Mouse (Mus musculus): Measurements from ENCODE around the gene Lrrc25. TPM values are rescaled to one million over a fixed set of nuclear protein-coding genes. Genes with fewer than 3 reads are reported as not detected.

Gene Lrrc25
- polyA plus RNA-seq, 1 experiment from 2014 or later: 1.3 TPM

DNA sequence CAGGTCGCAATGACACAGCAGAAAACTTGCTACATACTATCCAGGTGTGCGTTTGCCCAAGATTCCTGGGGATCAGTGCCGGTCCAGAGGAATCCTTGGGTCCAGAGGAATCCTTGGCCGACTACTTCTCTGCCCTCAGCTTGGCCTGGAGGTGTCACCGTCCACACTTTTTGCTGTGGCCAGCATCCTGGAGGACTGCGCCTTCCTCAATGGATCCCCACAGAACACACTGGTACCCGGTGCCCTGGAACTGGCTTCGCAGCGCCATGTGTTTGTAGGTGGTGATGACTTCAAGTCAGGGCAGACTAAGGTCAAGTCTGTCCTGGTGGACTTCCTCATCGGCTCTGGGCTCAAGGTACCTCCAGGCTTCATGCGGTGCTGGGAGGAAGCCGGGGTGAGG is 20.1 kb upstream of the Lrrc25 start:
- Histone ChIP-seq H3K27ac (replicated peaks in 1 of 2; ENCODE audit: control insufficient read depth in 1 of 2, insufficient read depth in 1 of 2, low read depth in 2 of 2, low read length in 2 of 2) (no peak overlapping the region), H3K4me1 (ENCODE audit: control insufficient read depth in 2 of 2, insufficient read depth in 2 of 2, low read length in 2 of 2) (peaks cover 29 to 56% of the 10 kb centered on the region in 2 experiments), H3K9ac (ENCODE audit: low read length) (no peak overlapping the region), H3K9me3 (ENCODE audit: control insufficient read depth, low read length) (no peaks in the 10 kb centered on the region), H3K36me3 (ENCODE audit: control insufficient read depth, insufficient read depth, low read length) (peaks cover 40% of the 10 kb centered on the region), H3K4me2 (ENCODE audit: low read length) (peak overlapping the region; percentile 99; the same call in 1 of the 2 replicates), H3K4me3 (ENCODE audit: control insufficient read depth in 1 of 2, insufficient read depth in 1 of 2, low read depth in 1 of 2, low read length in 2 of 2) (no peak overlapping the region), H3K27me3 (ENCODE audit: control insufficient read depth, insufficient read depth, low read length) (no peaks in the 10 kb centered on the region)
- ATAC-seq (ENCODE audit: insufficient number of reproducible peaks, insufficient read depth, low FRiP score, low read depth): no peak
- WGBS: 90% methylated on average over 12 of the region's 12 CpGs

DNA sequence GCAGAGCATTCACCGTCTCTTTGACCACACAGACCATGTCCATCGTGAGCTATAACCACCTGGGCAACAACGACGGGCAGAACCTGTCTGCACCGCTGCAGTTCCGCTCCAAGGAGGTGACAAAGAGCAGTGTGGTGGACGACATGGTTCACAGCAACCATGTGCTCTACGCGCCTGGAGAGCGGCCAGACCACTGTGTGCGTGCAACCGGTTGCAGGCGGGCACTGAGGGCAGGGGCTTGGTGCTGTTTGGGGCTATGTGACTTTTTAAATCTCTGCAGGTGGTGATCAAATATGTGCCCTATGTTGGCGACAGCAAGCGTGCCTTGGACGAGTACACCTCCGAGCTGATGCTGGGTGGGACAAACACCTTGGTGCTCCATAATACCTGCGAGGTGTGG is 19.7 kb upstream of the Lrrc25 start:
- Histone ChIP-seq H3K4me1 (ENCODE audit: control insufficient read depth in 2 of 2, insufficient read depth in 2 of 2, low read length in 2 of 2) (peaks cover 30 to 59% of the 10 kb centered on the region in 2 experiments), H3K9me3 (ENCODE audit: control insufficient read depth, low read length) (no peaks in the 10 kb centered on the region), H3K27ac (replicated peaks in 1 of 2; ENCODE audit: control insufficient read depth in 1 of 2, insufficient read depth in 1 of 2, low read depth in 2 of 2, low read length in 2 of 2) (no peak overlapping the region), H3K27me3 (ENCODE audit: control insufficient read depth, insufficient read depth, low read length) (no peaks in the 10 kb centered on the region), H3K9ac (ENCODE audit: low read length) (no peak overlapping the region), H3K36me3 (ENCODE audit: control insufficient read depth, insufficient read depth, low read length) (peaks cover 37% of the 10 kb centered on the region), H3K4me3 (ENCODE audit: control insufficient read depth in 1 of 2, insufficient read depth in 1 of 2, low read depth in 1 of 2, low read length in 2 of 2) (no peak overlapping the region), H3K4me2 (ENCODE audit: low read length) (no peak overlapping the region)
- ATAC-seq (ENCODE audit: insufficient number of reproducible peaks, insufficient read depth, low FRiP score, low read depth): no peak
- WGBS: 94% methylated on average over 18 of the region's 18 CpGs

- H3K4me2 ChIP-seq (ENCODE audit: low read length): peak overlapping the region; percentile 91
- H3K27me3 ChIP-seq (ENCODE audit: control insufficient read depth, insufficient read depth, low read length): no peaks in the 10 kb centered on the region
- H3K36me3 ChIP-seq (ENCODE audit: control insufficient read depth, insufficient read depth, low read length): peaks cover 33% of the 10 kb centered on the region
- no peaks in the 10 kb centered on the region for H3K9me3 ChIP-seq (ENCODE audit: control insufficient read depth, low read length)
- no peak overlapping the region for H3K4me3 ChIP-seq (ENCODE audit: control insufficient read depth in 1 of 2, insufficient read depth in 1 of 2, low read depth in 1 of 2, low read length in 2 of 2)
- H3K27ac ChIP-seq (replicated peaks in 1 of 2; ENCODE audit: control insufficient read depth in 1 of 2, insufficient read depth in 1 of 2, low read depth in 2 of 2, low read length in 2 of 2): 0 out of 4 replicates have a peak overlapping the region, but pooled peaks of 1 of the 2 experiments have one; percentile 1
- H3K4me1 ChIP-seq (ENCODE audit: control insufficient read depth in 2 of 2, insufficient read depth in 2 of 2, low read length in 2 of 2): peaks cover 33 to 62% of the 10 kb centered on the region in 2 experiments
- WGBS: 85% methylated on average over 17 of the region's 17 CpGs
- peak overlapping the region; percentile 86; the same call in 1 of the 2 replicates for H3K9ac ChIP-seq (ENCODE audit: low read length)
- no peak for ATAC-seq (ENCODE audit: insufficient number of reproducible peaks, insufficient read depth, low FRiP score, low read depth)
Measured at GRCm38 (mm10) chr8:70596775-70597416, 19.1 kb upstream of the Lrrc25 start.

DNA sequence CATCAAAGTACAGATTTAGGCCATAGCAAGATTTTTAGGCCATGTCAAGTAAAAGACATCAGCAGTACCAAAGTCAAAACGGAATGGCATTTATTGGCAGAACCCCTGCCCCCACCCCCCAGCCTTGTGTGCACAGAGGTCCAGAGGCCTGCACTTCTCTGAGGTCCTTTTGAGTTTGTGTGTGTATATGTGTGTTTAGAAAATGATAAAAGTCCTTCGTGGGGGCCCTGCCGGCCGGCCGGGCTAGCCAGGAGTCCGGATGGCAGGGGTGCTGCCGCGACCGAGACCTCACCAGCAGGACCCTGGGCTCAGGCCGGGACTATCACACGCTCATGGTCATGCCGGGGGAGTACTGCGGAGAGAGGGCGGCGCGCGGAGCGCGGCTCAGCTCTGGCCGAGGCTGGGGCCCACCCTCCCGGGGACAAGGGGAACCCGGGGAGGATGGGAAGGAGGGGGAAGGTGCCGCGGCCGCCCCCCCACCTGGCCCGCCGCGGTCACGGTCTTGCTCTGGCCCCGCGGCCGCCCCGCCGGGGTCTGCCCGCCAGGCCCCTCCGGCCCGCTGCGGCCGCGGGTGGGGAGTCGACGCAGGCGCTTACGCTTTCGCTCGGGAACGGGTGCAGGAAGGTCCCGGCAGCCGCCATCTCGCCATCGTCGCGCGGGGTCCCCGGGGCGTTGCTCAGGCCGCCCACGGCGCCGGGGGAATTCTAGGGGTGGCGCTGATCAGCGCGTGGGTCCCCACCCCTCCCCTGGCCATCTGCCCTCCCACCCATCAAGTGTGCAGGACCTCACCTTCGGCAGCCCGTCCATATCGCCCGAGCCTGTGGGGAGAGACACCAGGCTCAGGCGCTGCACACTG is 18.3 kb upstream of the Lrrc25 start:
- H3K9me3 ChIP-seq (ENCODE audit: control insufficient read depth, low read length): no peaks in the 10 kb centered on the region
- peak overlapping the region; percentile 9 to 29; a peak in 2 of 4 replicates for H3K27ac ChIP-seq (replicated peaks in 1 of 2; ENCODE audit: control insufficient read depth in 1 of 2, insufficient read depth in 1 of 2, low read depth in 2 of 2, low read length in 2 of 2)
- H3K4me3 ChIP-seq (ENCODE audit: control insufficient read depth in 1 of 2, insufficient read depth in 1 of 2, low read depth in 1 of 2, low read length in 2 of 2): peak overlapping the region; percentile 54 to 56
- ATAC-seq (ENCODE audit: insufficient number of reproducible peaks, insufficient read depth, low FRiP score, low read depth): no peak
- peak overlapping the region; percentile 91 for H3K4me2 ChIP-seq (ENCODE audit: low read length)
- WGBS: 13% methylated on average over 60 of the region's 68 CpGs
- H3K27me3 ChIP-seq (ENCODE audit: control insufficient read depth, insufficient read depth, low read length): no peaks in the 10 kb centered on the region
- peaks cover 33 to 62% of the 10 kb centered on the region in 2 experiments for H3K4me1 ChIP-seq (ENCODE audit: control insufficient read depth in 2 of 2, insufficient read depth in 2 of 2, low read length in 2 of 2)
- peak overlapping the region; percentile 86 for H3K9ac ChIP-seq (ENCODE audit: low read length)
- H3K36me3 ChIP-seq (ENCODE audit: control insufficient read depth, insufficient read depth, low read length): peaks cover 35% of the 10 kb centered on the region

DNA sequence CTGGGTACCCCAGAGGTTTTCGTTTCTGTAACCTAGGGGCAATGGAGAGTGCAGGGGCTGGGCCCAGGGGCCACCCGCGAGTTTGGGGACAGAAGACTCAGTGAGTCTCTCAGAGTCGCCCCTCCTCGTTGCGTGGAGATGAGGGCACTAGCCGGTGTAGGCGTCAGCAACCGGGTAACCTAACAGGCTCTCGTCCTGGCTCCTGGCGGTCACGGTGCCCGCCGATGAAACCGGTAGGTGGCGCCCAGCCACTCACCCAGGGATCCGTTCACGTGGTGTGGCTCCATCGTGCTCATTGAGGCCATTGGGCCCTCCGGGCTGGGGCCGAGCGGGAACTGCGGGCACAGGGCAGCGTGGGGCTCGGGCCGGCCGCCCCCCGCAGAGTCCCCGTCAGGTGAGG is 17.7 kb upstream of the Lrrc25 start:
- peak overlapping the region; percentile 86 for H3K9ac ChIP-seq (ENCODE audit: low read length)

DNA sequence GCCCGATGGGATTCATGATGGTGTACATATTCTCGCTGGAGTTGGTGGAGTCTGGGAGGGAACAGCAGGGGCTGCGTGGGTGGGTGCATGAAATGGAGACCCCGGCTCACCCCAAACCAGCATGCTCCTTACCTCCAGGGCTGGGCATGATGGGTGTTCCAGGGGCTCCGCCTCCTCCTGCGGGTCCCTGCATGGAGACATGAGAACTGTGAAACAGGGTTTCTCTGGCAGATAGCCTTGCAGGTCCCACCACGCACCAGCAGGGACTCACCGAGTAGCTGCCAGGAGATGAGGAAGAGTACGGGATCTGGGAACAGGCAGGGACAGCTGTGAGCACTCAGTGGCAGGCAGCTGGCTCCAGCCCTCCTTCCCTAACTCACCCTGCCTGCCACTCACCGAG is 17.2 kb upstream of the Lrrc25 start:
- no peak for ATAC-seq (ENCODE audit: insufficient number of reproducible peaks, insufficient read depth, low FRiP score, low read depth)
- H3K9ac ChIP-seq (ENCODE audit: low read length): peak overlapping the region; percentile 86
- H3K4me3 ChIP-seq (ENCODE audit: control insufficient read depth in 1 of 2, insufficient read depth in 1 of 2, low read depth in 1 of 2, low read length in 2 of 2): peak overlapping the region; percentile 6 to 56; a peak in 3 of 4 replicates
- 27% methylated on average over 10 of the region's 10 CpGs for WGBS
- H3K4me1 ChIP-seq (ENCODE audit: control insufficient read depth in 2 of 2, insufficient read depth in 2 of 2, low read length in 2 of 2): peaks cover 25 to 52% of the 10 kb centered on the region in 2 experiments
- H3K27ac ChIP-seq (replicated peaks in 1 of 2; ENCODE audit: control insufficient read depth in 1 of 2, insufficient read depth in 1 of 2, low read depth in 2 of 2, low read length in 2 of 2): no peak overlapping the region
- H3K27me3 ChIP-seq (ENCODE audit: control insufficient read depth, insufficient read depth, low read length): no peaks in the 10 kb centered on the region
- peak overlapping the region; percentile 91 for H3K4me2 ChIP-seq (ENCODE audit: low read length)
- H3K36me3 ChIP-seq (ENCODE audit: control insufficient read depth, insufficient read depth, low read length): peaks cover 40% of the 10 kb centered on the region
- no peaks in the 10 kb centered on the region for H3K9me3 ChIP-seq (ENCODE audit: control insufficient read depth, low read length)

More for the DNA sequence above, 17.7 kb upstream of the Lrrc25 start:
- Histone ChIP-seq H3K27ac (replicated peaks in 1 of 2; ENCODE audit: control insufficient read depth in 1 of 2, insufficient read depth in 1 of 2, low read depth in 2 of 2, low read length in 2 of 2) (peak overlapping the region; percentile 9 to 29; a peak in 2 of 4 replicates), H3K36me3 (ENCODE audit: control insufficient read depth, insufficient read depth, low read length) (peaks cover 40% of the 10 kb centered on the region), H3K4me3 (ENCODE audit: control insufficient read depth in 1 of 2, insufficient read depth in 1 of 2, low read depth in 1 of 2, low read length in 2 of 2) (peak overlapping the region; percentile 54 to 56), H3K9me3 (ENCODE audit: control insufficient read depth, low read length) (no peaks in the 10 kb centered on the region), H3K4me1 (ENCODE audit: control insufficient read depth in 2 of 2, insufficient read depth in 2 of 2, low read length in 2 of 2) (peaks cover 29 to 56% of the 10 kb centered on the region in 2 experiments), H3K4me2 (ENCODE audit: low read length) (peak overlapping the region; percentile 91), H3K27me3 (ENCODE audit: control insufficient read depth, insufficient read depth, low read length) (no peaks in the 10 kb centered on the region)
- ATAC-seq (ENCODE audit: insufficient number of reproducible peaks, insufficient read depth, low FRiP score, low read depth): 0 out of 2 replicates have a peak, but pooled peaks have one; percentile 8
- WGBS: 9% methylated on average over 22 of the region's 29 CpGs

- Histone ChIP-seq H3K4me3 (ENCODE audit: control insufficient read depth in 1 of 2, insufficient read depth in 1 of 2, low read depth in 1 of 2, low read length in 2 of 2) (no peak overlapping the region), H3K27ac (replicated peaks in 1 of 2; ENCODE audit: control insufficient read depth in 1 of 2, insufficient read depth in 1 of 2, low read depth in 2 of 2, low read length in 2 of 2) (no peak overlapping the region), H3K4me2 (ENCODE audit: low read length) (no peak overlapping the region), H3K9me3 (ENCODE audit: control insufficient read depth, low read length) (no peaks in the 10 kb centered on the region), H3K36me3 (ENCODE audit: control insufficient read depth, insufficient read depth, low read length) (peaks cover 40% of the 10 kb centered on the region), H3K9ac (ENCODE audit: low read length) (no peak overlapping the region), H3K4me1 (ENCODE audit: control insufficient read depth in 2 of 2, insufficient read depth in 2 of 2, low read length in 2 of 2) (peaks cover 24 to 49% of the 10 kb centered on the region in 2 experiments), H3K27me3 (ENCODE audit: control insufficient read depth, insufficient read depth, low read length) (no peaks in the 10 kb centered on the region)
- no peak for ATAC-seq (ENCODE audit: insufficient number of reproducible peaks, insufficient read depth, low FRiP score, low read depth)
- WGBS: 86% methylated on average over 11 of the region's 12 CpGs
Measured at GRCm38 (mm10) chr8:70599507-70600290, 16.3 kb upstream of the Lrrc25 start.

All from heart, embryonic 14.5 days (tissue).